Mouse (Mus musculus) intestine, postnatal 0 days (tissue): ENCODE results near the gene Neurog1. TPM values are rescaled to one million over a fixed set of nuclear protein-coding genes. Genes with fewer than 3 reads are reported as not detected.
A peak's percentile ranks its signal among the peaks of the same experiment; 100 is the strongest.

Experiments
- ATAC-seq: fragments of 200-750 bp; cut with Nextera tagmentation; 2 replicates; pipeline ENCODE4 v1.8.0; 2017; ENCODE audit warnings: mild to moderate bottlenecking, moderate TSS enrichment, moderate library complexity
- H3K27ac ChIP-seq: fragments of 300-500 bp; sonication (generic); 2 replicates; pipeline ENCODE4 v1.5.1; 2014; ENCODE audit warnings: mild to moderate bottlenecking, low read depth, low read length, moderate library complexity
- H3K27me3 ChIP-seq: fragments of 300-500 bp; sonication (generic); replicated peaks from 2 replicates; pipeline ENCODE4 v1.6.1; 2014; ENCODE audit warnings: low read length, mixed read lengths; ENCODE audit not compliant: control insufficient read depth, insufficient read depth
- H3K36me3 ChIP-seq: fragments of 300-500 bp; sonication (generic); 2 replicates; pipeline ENCODE4 v1.6.1; 2014; ENCODE audit warnings: mild to moderate bottlenecking, moderate library complexity; ENCODE audit not compliant: control insufficient read depth, insufficient read depth
- H3K4me1 ChIP-seq: fragments of 300-500 bp; sonication (generic); replicated peaks from 2 replicates; pipeline ENCODE4 v1.6.1; 2014; ENCODE audit warnings: antibody characterized with exemption, low read length, mixed read lengths; ENCODE audit not compliant: control insufficient read depth, insufficient read depth
- H3K4me2 ChIP-seq: fragments of 300-500 bp; sonication (generic); replicated peaks from 2 replicates; pipeline ENCODE4 v1.6.1; 2014; ENCODE audit warnings: low read depth, mild to moderate bottlenecking, moderate library complexity
- H3K4me3 ChIP-seq: fragments of 300-500 bp; sonication (generic); 2 replicates; pipeline ENCODE4 v1.5.1; 2014; ENCODE audit warnings: low read depth, low read length
- H3K9ac ChIP-seq: fragments of 300-500 bp; sonication (generic); 2 replicates; pipeline ENCODE4 v1.6.1; 2014; ENCODE audit warnings: mild to moderate bottlenecking, low read depth, low read length
- H3K9me3 ChIP-seq: fragments of 300-500 bp; sonication (generic); 2 replicates; pipeline ENCODE4 v1.6.1; 2016; ENCODE audit warnings: mixed run types; ENCODE audit not compliant: control insufficient read depth
- CTCF ChIP-seq: sonication (generic); IDR thresholded peaks from 2 replicates; pipeline ENCODE4 v1.5.1; 2016; ENCODE audit warnings: low read depth, mild to moderate bottlenecking, control low read depth, antibody characterized with exemption, moderate library complexity
- WGBS: fragments of 180-500 bp; shearing (Covaris S2); extraction: QIAGEN DNeasy Blood & Tissue Kit; methylation state at CpG from one replicate; pipeline ENCODE4 v1.1.7; 2014; 5-methylcytosine and 5-hydroxymethylcytosine counted together
- polyA plus RNA-seq: library from polyadenylated mRNA; unstranded; fragments of >200 nt; fragmentation: Nextera tagmentation; extraction: Ambion mirVana; gene quantifications from 2 replicates; pipeline ENCODE4 v1.2.1, GENCODE M21; 2015

The Neurog1 gene
- polyA plus RNA-seq, 1 experiment from 2014 or later, result not detected

- Histone ChIP-seq H3K4me3 (no peak overlapping the region), H3K4me1 (no peaks in the 10 kb centered on the region), H3K9ac (no peak overlapping the region), H3K4me2 (no peak overlapping the region), H3K27ac (no peak overlapping the region), H3K36me3 (no peaks in the 10 kb centered on the region), H3K9me3 (no peaks in the 10 kb centered on the region), H3K27me3 (peaks cover 79% of the 10 kb centered on the region)
- no peak for TF ChIP-seq CTCF
- no peak for ATAC-seq
- 4% methylated on average over 5 of the region's 5 CpGs for WGBS
Observed at GRCm38 (mm10) chr13:56259926-56260250, 7.9 kb upstream of the Neurog1 start.

- ATAC-seq, result no peak
- Histone ChIP-seq H3K9ac (no peak overlapping the region), H3K36me3 (no peaks in the 10 kb centered on the region), H3K27me3 (peaks cover 85% of the 10 kb centered on the region), H3K4me3 (peak overlapping the region; percentile 18), H3K4me1 (no peaks in the 10 kb centered on the region), H3K4me2 (peak overlapping the region; percentile 40), H3K9me3 (no peaks in the 10 kb centered on the region), H3K27ac (no peak overlapping the region)
- TF ChIP-seq CTCF, result no peak
- 1% methylated on average over 55 of the region's 55 CpGs for WGBS
Observed at GRCm38 (mm10) chr13:56259021-56259925, 7.3 kb upstream of the Neurog1 start.

- WGBS, result 2% methylated on average over 52 of the region's 52 CpGs
- Histone ChIP-seq H3K9ac (no peak overlapping the region), H3K4me3 (peak overlapping the region; percentile 18; the same call in 1 of the 2 replicates), H3K4me1 (no peaks in the 10 kb centered on the region), H3K9me3 (no peaks in the 10 kb centered on the region), H3K36me3 (no peaks in the 10 kb centered on the region), H3K4me2 (peak overlapping the region; percentile 40), H3K27me3 (peaks cover 91% of the 10 kb centered on the region), H3K27ac (no peak overlapping the region)
- no peak for TF ChIP-seq CTCF
- ATAC-seq, result no peak
Observed at GRCm38 (mm10) chr13:56258196-56259020, 6.4 kb upstream of the Neurog1 start.

GRCm38 (mm10) chr13:56257469-56258153, 5.6 kb upstream of the Neurog1 start:
- Histone ChIP-seq H3K27me3 (peaks cover 97% of the 10 kb centered on the region), H3K36me3 (no peaks in the 10 kb centered on the region), H3K27ac (no peak overlapping the region), H3K4me1 (no peaks in the 10 kb centered on the region), H3K9ac (no peak overlapping the region), H3K4me3 (no peak overlapping the region), H3K4me2 (no peak overlapping the region), H3K9me3 (no peaks in the 10 kb centered on the region)
- ATAC-seq, result no peak
- WGBS, result 8% methylated on average over 12 of the region's 12 CpGs
- TF ChIP-seq CTCF, result no peak

- WGBS, result 11% methylated on average over 14 of the region's 14 CpGs
Observed at GRCm38 (mm10) chr13:56256716-56257299, 4.8 kb upstream of the Neurog1 start.

More at GRCm38 (mm10) chr13:56256716-56257299, 4.8 kb upstream of the Neurog1 start:
- Histone ChIP-seq H3K9me3 (no peaks in the 10 kb centered on the region), H3K9ac (no peak overlapping the region), H3K4me3 (no peak overlapping the region), H3K4me2 (no peak overlapping the region), H3K36me3 (no peaks in the 10 kb centered on the region), H3K4me1 (no peaks in the 10 kb centered on the region), H3K27ac (no peak overlapping the region), H3K27me3 (peaks cover 98% of the 10 kb centered on the region)
- no peak for ATAC-seq
- no peak for TF ChIP-seq CTCF
